Mouse (Mus musculus): ENCODE measurements around the gene Nemp1. TPM values are rescaled to one million over a fixed set of nuclear protein-coding genes. Genes with fewer than 3 reads are reported as not detected.
A peak's percentile ranks its signal among the peaks of the same experiment; 100 is the strongest.

Gene Nemp1
- total RNA-seq (2021) = 1 to 10 TPM; 4.1 to 4.7 TPM
- long read RNA-seq, experiment 1, full-length matches to known transcripts = 1 of 3 reads
- long read RNA-seq, experiment 1, partial matches to known transcripts = 0 of 3 reads
- long read RNA-seq, experiment 1, other reads (novel, unspliced or antisense) = 2 of 3 reads
- long read RNA-seq, experiment 2, partial matches to known transcripts = 0 of 1 reads
- long read RNA-seq, experiment 2, other reads (novel, unspliced or antisense) = 1 of 1 reads

GRCm38 (mm10) chr10:127666501-127667268, at the start of gene Nemp1:
TSS of gene Nemp1 (plus strand) at chr10:127666901.
- DNase-seq (ENCODE audit: extremely low spot score in 1 of 2, low spot score in 2 of 2) = peak; percentile 76 to 78
- intact Hi-C loops (cut with DNase I) = loop anchor here (2.0 kb wide), 1 partner anchor 46 kb away; the partner anchor contains the start of gene Lrp1

GRCm38 (mm10) chr10:127617294-127617693, 49.4 kb upstream of the Nemp1 start:
- H3K4me3 ChIP-seq = peak overlapping the region; percentile 94; the same call in 1 of the 2 replicates
- peak overlapping the region; percentile 98 for H3K27ac ChIP-seq
- no peak for TF ChIP-seq CTCF (IDR thresholded peaks at IDR 0.05)
- DNase-seq (ENCODE audit: extremely low spot score in 1 of 2, low spot score in 2 of 2) = no peak
- intact Hi-C loops (cut with DNase I) = no loop called here

More at GRCm38 (mm10) chr10:127666501-127667268, at the start of gene Nemp1:
- Histone ChIP-seq H3K27ac (peak within 1 kb of the TSS; percentile 98), H3K4me3 (peak within 1 kb of the TSS; percentile 84)
- no peak for TF ChIP-seq CTCF (IDR thresholded peaks at IDR 0.05)

GRCm38 (mm10) chr10:127618173-127618572, 48.5 kb upstream of the Nemp1 start:
- Histone ChIP-seq H3K4me3 (peak overlapping the region; percentile 94), H3K27ac (peak overlapping the region; percentile 98; the same call in 1 of the 2 replicates)
- intact Hi-C loops (cut with DNase I) = no loop called here
- no peak for TF ChIP-seq CTCF (IDR thresholded peaks at IDR 0.05)
- DNase-seq (ENCODE audit: extremely low spot score in 1 of 2, low spot score in 2 of 2) = no peak

GRCm38 (mm10) chr10:127619119-127619721, 47.5 kb upstream of the Nemp1 start:
- intact Hi-C loops (cut with DNase I) = no loop called here
- peak overlapping the region; percentile 94 for H3K4me3 ChIP-seq
- TF ChIP-seq CTCF (IDR thresholded peaks at IDR 0.05) = no peak
- H3K27ac ChIP-seq = peak overlapping the region; percentile 98
- DNase-seq (ENCODE audit: extremely low spot score in 1 of 2, low spot score in 2 of 2) = no peak

- H3K4me3 ChIP-seq = peak overlapping the region; percentile 94
- DNase-seq (ENCODE audit: extremely low spot score in 1 of 2, low spot score in 2 of 2) = no peak
- peak overlapping the region; percentile 98 for H3K27ac ChIP-seq
- TF ChIP-seq CTCF (IDR thresholded peaks at IDR 0.05) = no peak; the same call in 1 of the 2 replicates
- intact Hi-C loops (cut with DNase I) = loop anchor here (2.0 to 5.0 kb wide), 2 partner anchors 47 to 558 kb away; partner anchors contain the start of genes Cdk4, March9 and Nemp1
Measured at GRCm38 (mm10) chr10:127619941-127620405, 46.7 kb upstream of the Nemp1 start.

GRCm38 (mm10) chr10:127620406-127621190, 46.1 kb upstream of the Nemp1 start, which contains the start of gene Lrp1:
TSS of gene Lrp1 (minus strand) at chr10:127621148.
- no peak for TF ChIP-seq CTCF (IDR thresholded peaks at IDR 0.05)
- Histone ChIP-seq H3K27ac (peak within 1 kb of the TSS; percentile 98), H3K4me3 (peak within 1 kb of the TSS; percentile 94)
- no peak for DNase-seq (ENCODE audit: extremely low spot score in 1 of 2, low spot score in 2 of 2)
- intact Hi-C loops (cut with DNase I) = loop anchor here (2.0 to 5.0 kb wide), 2 partner anchors 46 to 558 kb away; partner anchors contain the start of genes Cdk4, March9 and Nemp1

- H3K4me3 ChIP-seq = peak overlapping the region; percentile 71
- peak; percentile 86 to 89 for DNase-seq (ENCODE audit: extremely low spot score in 1 of 2, low spot score in 2 of 2)
- intact Hi-C loops (cut with DNase I) = loop anchor here (2.0 to 5.0 kb wide), 3 partner anchors 45 to 559 kb away; partner anchors contain the start of genes Cdk4, March9 and Nemp1
- TF ChIP-seq CTCF (IDR thresholded peaks at IDR 0.05) = no peak
- peak overlapping the region; percentile 91 for H3K27ac ChIP-seq
Measured at GRCm38 (mm10) chr10:127621191-127622056, 45.3 kb upstream of the Nemp1 start.

GRCm38 (mm10) chr10:127622057-127622392, 44.7 kb upstream of the Nemp1 start:
- intact Hi-C loops (cut with DNase I) = loop anchor here (2.0 to 5.0 kb wide), 2 partner anchors 45 to 560 kb away; partner anchors contain the start of genes Cdk4 and March9
- Histone ChIP-seq H3K4me3 (peak overlapping the region; percentile 71), H3K27ac (peak overlapping the region; percentile 91)
- TF ChIP-seq CTCF (IDR thresholded peaks at IDR 0.05) = peak; percentile 52
- peak in 1 of 2 experiments; percentile 56 for DNase-seq (ENCODE audit: extremely low spot score in 1 of 2, low spot score in 2 of 2)

GRCm38 (mm10) chr10:127622661-127623060, 44.0 kb upstream of the Nemp1 start:
- TF ChIP-seq CTCF (IDR thresholded peaks at IDR 0.05) = no peak
- intact Hi-C loops (cut with DNase I) = loop anchor here (2.0 to 5.0 kb wide), 2 partner anchors 46 to 560 kb away; partner anchors contain the start of genes Cdk4 and March9
- DNase-seq (ENCODE audit: extremely low spot score in 1 of 2, low spot score in 2 of 2) = no peak
- no peak overlapping the region for H3K4me3 ChIP-seq
- no peak overlapping the region for H3K27ac ChIP-seq
